Mouse (Mus musculus) erythroblast, adult 5-6 weeks (primary cell): ENCODE data around the gene Cytl1. TPM values are rescaled to one million over a fixed set of nuclear protein-coding genes. Genes with fewer than 3 reads are reported as not detected.

ENCODE experiments used
- ATAC-seq: replicated peaks from 2 replicates; pipeline ENCODE4 v1.8.0; 2016; ENCODE audit warnings: moderate number of reproducible peaks, mild to moderate bottlenecking, moderate TSS enrichment, inconsistent platforms; ENCODE audit not compliant: poor library complexity, low FRiP score, severe bottlenecking
- total RNA-seq, 2 experiments: library from RNA; stranded (forward) in 1 of 2; stranded (reverse) in 1 of 2; fragments of 150-400 nt in 1 of 2; fragments of 200-764, 138-1000 nt in 1 of 2; gene quantifications; 2 replicates each; pipeline versions ENCODE4 v1.2.3 to v1.2.4; 2015 to 2017; ENCODE audit warnings: low replicate concordance in 2 of 2

The Cytl1 gene
- total RNA-seq (2015; ENCODE audit: low replicate concordance) (not detected in 2 replicates), total RNA-seq (2017; ENCODE audit: low replicate concordance) (not detected in 2 replicates)

DNA sequence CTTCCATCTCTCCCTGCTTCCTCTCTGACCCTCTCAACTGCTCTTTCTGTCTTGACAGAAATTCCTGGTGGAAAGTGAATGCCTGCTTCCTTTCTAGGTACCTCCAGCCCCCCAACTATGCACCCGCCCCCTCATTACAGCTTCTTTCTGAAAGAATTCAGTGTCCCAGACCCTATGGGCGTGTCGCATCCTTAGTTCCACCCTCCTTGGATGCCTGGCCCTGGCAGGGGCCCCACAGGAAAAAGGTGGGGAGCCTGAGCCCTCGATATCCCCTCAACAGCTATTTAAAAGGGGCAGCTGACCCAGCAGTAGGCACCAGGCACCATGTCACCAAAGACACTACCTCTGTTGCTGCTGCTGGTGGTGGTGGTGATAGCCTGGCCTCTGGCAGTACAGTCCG, at the start of gene Cytl1:
Gene Cytl1, plus strand, starts transcription at position 296 of the 400 bp plus-strand sequence.
- ATAC-seq = no peak

DNA sequence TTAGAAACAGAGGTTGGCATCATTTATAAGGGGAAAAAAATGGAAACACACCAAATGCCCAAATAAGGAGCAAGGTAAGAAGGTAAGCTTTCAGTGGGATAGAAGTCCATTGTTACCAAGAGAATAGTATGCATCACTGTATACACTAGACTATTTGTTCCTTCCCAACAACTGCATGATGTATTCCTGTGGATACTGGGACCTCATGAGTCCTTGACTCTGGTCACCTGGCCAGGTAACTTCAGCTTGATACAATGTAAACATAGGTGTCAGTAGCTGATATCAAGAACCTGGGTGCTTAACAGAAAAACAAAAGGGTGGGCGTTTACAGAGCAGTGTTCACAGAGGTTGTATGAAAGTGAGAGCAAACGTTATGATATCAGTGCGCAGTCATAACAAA, 42.6 kb upstream of the Cytl1 start:
- ATAC-seq = no peak

DNA sequence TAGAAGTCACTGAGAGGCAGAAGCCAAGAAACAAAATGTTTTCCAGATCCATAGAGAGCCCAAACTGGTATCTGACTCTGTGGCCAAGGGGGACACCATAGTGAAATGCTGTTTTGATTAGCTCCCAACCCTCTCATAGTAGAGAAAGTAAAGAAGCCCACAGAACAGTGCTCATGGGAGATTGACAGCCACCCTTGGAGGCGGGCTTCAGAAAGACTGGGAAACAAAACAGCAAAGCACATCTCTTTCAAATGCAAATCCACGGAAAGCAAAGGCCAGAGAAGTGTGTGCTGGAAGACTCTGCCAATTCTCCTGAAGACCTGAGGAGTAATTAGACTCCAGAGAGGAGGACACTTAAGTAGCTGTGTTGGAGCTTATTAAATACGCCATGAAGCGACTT, 39.5 kb upstream of the Cytl1 start:
- ATAC-seq = no peak

DNA sequence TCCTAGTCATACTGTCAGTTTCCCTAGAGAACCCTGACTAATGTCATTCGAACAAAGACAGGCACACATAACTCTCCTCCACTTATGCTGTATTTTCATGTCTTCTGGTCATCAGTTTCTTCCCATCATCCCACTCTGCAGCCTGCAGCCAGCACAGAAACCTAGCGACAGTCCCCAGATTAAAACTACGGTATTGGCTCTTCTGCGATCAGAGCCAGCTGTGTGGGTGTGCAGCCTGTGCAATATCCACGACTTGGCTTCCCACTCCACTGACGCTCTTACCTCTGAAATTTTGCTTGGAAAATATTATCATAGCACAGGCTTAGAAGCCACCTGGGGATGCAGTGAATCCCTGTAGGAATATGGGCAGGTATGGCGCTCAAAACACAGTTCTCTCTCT, 38.0 kb upstream of the Cytl1 start:
- ATAC-seq = no peak

DNA sequence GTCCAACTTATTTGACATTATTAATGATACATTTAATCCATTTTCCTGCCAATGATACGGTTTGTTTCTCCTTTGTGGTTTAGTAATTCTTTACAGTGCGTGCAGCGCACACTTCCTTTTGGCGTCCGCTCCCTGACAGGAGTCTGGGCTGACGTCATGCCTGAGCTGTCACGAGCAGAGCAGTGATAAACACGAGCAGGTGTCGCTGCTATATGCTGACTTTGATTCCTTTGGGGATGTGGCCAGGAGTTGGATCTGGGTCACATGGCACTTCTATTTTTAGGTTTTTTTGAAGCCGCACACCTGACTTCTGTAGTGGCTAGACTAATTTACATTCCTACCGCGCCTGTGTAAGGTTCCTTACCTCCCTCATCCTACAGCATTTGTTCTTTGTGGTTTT, 35.6 kb upstream of the Cytl1 start:
- no peak for ATAC-seq

DNA sequence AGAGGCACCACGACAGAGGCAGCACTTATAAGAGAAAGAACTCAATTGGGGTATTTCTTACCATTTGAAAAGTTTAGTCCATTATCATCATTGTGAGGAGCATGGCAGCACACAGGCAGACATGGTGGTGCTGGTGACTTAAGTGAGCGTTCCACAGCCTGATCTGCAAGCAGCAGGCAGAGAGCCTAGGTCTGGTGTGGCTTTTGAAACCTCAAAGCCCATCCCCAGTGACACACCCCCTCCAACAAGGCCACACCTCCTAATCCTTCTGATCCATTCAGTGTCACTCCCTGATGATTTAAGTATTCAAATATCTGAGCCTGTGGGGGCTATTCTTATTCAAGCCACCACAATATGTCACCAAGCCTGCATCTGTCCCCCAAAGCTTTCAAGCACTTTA, 30.4 kb upstream of the Cytl1 start:
- no peak for ATAC-seq

DNA sequence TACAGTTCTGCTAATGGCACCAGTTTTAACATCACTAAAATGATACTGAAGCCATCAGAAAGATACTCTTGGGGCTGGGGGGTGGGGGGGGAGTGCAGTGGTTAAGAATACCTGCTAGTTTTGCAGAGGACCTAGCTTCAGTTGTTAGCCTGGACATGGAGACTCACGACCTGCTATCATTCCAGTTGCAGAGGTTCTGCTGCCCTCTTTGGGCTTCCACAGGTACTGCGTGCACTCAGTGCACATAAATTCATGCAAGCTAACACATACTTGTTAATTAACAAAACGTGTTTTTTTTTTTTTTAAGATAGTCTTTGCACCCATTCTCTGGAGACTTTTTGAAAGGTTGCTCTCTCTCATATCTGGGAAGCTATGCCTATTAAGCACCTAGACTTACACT, 27.2 kb upstream of the Cytl1 start:
- no peak for ATAC-seq

DNA sequence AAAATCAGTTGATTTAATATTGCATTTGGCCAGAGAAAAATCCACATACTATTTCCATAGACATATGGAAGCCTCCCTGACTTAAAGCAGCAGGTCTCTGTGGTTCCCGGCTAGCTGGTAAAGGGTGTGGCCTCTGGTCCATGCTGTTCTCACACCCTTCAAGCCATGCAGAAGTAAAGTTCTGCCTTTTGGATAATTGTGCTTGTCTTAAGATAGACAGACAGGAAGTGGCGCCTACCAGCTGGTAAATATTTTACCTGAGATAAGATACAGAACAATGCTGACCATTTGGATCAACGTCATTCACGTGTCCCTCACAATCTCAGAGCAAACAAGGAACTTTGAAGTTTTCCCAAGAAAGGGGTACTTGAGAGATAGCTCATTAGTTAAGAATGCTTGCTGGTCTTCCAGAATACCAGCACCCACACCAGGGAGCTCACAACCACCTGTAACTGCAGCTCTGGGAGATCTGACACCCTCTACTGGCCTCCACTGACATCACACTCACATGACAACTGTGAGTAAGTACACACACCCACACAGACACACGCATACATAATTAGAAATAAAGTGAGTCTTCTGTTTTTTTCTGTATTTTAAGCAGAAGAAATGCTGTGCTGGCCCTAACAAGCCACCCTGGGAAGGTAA, 25.9 kb upstream of the Cytl1 start:
- no peak for ATAC-seq

DNA sequence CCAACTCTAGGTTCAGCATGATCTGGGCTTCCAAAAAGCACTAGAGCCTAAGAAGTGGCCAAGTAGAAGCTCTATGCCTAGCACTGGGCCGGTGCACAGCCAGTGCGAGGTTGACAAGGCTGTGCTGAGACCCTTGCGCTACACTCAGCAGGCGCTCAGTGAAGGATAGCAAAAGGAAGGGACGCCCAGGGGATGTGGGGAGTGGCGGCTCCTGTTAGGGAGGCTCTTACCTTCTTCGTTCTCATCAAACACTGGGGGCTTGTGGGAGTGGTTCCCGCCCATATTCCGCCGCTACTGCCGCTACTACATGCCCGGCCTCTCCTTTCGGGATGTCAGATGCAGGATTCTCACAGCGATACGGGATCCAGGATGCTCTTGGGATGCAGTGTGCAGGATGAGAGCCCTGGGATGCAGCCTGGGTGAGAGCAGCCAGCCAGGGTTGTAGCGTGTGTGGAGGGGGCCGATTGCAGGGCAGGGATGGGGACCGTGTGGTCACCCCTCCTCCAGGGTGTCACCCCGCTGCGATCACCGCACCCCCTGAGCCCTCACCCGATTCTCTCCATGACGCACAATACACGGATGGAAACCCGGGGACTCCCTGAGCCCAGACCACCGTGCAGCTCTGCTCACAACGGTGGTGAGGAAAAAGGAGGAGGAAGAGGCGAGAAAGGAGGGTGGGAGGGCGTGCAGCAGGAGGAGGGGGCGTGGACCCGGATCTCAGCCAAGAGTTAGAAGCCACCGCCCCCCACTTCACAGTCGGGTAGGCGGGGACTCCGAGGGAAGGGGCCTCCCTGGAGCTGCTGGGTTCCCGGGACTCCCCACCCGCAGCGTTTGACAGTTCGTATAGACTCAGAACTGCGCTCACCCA, 18.6 kb upstream of the Cytl1 start, which contains the start of gene Stk32b:
Gene Stk32b, minus strand, starts transcription at position 667 of the 868 bp plus-strand sequence.
- no peak for ATAC-seq

DNA sequence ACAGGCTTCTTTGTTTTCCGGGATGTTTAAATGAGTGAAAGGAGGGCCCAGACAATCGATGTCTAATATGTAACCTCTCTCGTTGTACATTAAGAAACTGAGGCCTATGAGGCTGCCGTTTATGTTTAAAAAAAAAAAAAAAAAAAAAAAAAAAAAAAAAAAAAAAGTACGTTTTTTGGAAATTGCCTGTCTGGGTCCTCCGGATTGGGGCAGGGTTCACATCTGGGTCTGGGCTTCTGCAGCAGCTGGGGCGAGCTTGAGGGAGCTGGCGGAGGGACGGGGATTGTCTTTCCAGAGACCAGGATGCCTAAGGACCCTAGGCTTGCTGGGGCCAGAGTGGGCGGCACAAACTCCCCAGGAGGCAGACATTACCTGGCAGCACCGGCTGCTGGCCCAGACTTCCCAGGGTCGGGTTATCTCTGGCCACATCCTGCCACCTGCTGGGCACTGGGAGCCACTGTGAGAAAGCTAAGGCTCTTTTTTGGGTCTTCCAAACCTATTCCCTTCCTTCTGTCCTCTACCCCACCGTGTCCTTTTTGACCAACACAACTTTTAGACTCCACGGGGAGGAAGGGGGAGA, 17.8 kb upstream of the Cytl1 start:
- ATAC-seq = no peak

DNA sequence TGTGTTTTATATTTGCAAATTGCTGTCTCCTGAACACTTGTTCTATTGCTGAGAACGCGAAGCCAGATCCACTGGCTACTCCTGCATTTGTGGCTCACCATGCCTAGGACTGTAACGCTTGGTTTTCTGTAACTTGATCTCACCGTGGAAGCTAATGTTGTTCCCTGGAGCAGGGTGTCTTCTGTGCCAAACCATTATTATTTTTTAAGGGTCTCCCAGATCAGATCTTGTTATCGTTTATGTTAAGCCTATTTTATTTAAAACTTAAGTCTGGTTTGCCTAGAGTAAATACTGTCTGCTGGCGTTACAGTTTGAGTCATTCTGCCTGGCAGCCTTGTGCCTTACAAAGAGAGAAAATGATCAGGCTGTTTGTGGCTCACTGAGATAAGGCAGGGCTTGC, 14.6 kb upstream of the Cytl1 start:
- ATAC-seq = no peak

DNA sequence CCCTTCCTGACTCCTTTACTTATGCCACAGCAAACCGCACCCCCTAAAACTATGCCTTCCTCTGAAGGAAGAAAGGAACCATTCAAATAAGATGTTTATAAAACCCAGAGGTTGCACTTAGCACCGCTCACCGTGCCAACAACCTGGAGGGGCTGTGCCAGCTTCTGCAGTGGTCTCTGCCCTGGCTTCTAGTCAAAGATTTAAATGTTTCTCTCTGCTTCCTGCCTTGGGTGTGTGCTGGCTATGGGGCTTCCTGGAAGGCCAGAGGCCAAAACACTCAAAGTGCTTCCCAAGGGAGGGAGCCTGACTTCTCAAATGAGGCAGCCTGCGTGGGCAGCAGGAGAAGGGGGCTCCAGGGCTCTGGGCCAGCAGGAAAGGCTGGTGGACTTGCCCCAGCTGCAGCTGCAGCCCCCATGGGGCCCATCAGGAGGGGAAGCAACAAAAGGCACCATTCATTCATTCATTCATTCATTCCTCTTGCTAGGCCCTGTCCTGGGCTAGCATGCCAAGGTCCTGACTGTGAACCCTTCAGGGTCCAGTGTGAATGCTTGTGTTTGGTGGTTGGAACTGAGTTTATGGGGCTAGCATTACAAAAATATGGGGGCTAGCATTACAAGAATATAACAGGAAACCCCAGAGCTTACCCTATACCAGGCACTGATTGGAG, 10.0 kb upstream of the Cytl1 start:
- ATAC-seq = no peak

DNA sequence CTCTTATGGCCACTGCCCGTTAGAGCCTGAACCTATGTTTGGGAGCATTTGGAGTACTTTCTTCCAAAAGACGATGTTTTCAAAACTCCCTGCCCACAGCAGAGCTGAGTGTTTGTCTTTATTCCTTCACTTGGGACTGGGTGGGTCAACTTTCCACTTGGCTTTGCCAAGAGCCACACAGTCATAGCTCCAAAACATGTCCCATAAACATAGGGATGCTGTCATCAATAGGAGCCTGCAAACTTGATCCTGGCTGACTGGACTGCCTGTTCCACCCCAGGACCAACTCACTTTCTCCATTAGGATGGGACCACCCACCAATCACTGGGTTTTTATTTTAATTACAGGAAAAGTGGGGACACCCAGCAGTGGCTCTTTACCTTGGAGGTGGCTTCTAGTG, 4.5 kb upstream of the Cytl1 start:
- ATAC-seq = no peak

DNA sequence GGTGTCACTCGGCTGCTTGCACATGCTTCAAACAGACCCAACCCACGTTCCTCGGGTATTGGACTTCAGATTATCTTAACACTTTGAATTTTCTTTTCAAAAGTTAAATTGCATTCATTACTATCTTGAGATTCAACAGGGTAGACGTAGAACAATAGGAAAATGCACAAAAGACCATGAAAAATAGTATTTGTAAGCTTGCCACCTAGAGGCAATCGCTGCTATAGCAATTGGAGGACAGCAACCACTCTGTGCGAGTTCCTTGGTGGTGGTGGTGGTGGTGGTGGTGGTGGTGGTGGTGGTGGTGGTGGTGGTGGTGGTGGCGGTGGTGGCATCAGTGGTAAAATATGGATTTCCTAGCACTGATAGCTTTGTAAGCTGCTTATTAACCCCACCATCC, 894 bp downstream of the Cytl1 start:
- ATAC-seq = no peak

DNA sequence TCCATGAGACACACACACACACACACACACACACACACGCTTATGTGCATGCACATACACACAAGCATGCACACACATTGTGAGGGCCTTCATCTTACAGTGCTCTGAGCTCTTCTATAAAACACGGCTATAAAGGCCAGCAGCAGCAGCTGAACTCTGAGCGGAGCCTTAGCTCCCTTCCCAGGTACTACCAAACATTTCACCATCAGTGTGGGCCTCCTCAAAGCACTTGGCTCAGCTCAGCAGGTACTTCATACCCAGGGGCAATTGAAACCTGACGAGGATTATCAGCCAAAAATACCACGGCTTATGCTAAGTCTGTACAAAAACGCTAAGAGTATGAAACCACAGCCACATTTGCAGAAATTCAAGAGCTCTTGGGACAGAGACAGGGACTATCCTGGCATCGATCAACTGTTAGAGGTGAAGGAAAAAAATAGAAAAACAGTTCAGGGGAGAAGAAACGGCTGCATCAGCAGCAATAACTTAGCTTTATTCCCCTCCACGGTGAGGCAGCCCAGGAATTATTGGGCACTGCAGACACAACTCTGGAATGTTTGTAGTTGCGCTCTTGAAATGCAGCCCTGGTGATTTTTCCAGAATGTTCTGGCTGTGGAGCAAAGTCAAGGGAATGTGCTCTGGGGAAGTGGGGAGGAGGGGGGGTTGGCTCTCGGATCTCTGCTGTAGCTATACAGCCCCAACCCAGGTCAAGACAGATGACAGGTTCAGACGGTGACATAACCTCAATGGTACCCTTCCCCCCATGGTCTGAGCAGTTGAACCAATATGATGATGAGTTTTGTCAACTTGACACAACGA, 8.8 kb downstream of the Cytl1 start:
- ATAC-seq = no peak

DNA sequence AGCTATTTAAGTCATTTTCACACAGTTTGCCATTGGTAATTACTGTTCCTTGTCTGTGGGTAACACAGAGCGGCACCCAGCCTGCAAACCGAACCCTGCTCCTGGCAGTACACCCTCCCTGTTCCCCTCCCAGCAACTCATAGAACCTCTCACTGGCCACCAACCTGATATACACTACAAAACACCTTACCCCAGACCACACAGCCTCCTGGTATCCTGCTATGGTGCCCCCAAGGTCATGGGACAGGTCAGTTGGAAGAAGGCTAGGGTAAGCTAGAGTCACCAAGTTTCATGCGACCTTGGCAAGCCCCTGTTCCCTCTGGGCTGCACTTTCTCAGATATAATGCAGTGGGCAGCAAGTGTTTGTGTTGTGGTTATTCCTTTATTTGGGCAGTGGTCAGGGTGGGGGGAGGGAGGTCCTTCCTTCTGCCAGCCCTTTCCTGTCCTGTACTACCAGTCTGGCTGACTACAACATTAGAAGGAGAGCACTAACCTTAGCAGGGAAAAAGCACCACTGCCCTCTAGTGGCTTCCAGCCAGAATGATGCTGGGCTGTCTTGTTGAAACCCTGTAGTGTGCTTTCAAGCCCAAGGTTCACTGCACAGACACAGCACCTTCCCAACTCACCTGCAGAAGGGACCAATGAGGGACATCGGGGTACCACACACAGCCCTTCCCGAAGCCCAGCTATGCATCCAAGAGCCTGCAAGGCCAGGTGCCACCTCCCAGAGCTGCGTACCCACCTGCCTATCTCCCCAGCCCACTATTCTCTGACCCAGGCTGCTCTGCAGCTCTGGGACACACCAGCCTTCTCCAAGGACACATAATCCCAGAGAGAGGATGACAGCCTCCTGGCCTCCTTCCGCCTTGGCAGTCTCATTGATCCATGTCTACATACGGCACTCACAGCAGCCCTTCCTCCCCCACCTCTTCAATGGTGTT, 17.0 kb downstream of the Cytl1 start:
- ATAC-seq = no peak

DNA sequence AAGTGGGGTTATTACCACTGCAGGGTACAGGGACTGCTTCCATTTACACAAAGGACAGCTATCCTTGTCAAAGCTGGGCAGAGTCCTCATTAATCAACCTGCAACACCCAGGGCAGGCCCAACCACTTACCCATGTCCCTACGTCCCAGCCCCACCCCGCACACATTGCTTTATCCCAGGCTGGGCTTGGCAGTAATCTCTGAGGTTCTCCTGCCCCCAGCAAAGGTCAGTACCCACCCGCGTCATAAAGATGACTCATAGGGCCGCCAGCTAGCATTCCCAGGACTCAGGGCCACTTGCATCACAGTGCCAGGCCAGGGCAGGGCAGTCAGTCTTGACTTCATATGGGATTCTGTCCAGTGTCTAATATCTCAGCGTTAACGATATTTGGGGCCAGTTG, 18.0 kb downstream of the Cytl1 start:
- no peak for ATAC-seq

DNA sequence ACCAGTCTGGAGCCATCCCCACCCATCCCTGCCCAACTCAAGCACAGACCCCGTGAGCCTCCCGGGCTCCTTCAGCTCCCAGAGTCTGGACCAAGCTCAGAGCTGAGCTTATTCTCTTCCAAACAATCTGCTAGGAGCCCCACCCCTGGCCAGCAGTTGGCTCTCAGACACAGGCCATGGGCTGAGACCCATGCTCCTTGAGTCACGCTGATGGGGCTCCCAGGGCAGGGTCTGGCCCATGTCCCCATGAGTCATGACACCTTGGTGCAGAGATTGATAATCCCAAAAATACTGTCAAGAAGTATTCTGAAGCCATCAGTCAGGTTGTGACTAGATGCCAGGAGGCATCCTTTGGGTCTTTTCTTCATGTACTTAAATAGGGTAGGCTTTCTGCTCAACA, 26.7 kb downstream of the Cytl1 start:
- no peak for ATAC-seq

DNA sequence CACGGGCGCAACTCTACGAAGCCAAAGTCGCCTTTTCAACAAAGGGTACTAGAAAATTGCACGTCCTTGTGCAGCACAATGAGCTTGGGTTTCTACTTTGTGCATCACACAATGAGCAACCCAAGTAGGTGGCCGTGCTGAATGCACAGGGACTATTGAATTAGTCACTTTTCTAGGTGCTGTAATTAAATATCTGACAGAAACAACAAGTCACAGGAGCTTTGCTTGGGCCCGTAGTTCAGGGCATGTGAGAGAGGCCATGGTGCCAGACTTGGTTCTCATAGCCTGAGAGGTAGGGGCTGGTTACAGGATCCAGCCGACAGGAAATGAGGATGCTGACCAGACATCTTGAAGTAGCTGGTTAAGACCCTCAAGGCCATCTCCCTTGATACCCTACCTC, 30.5 kb downstream of the Cytl1 start:
- ATAC-seq = no peak
